Mouse (Mus musculus): ENCODE data around the gene Kyat3. TPM values are rescaled to one million over a fixed set of nuclear protein-coding genes. Genes with fewer than 3 reads are reported as not detected.

Gene Kyat3
- total RNA-seq, 1 experiment from 2014 or later = 16.5 TPM

Other genes starting within 250 kb of the Kyat3 start
- gene Gbp5, start 207.1 kb upstream of the Kyat3 start, total RNA-seq (2017) = 8.4 and 10.4 TPM in 2 replicates
- 38.9 and 39.1 TPM in 2 replicates for gene Gbp7, start 170.7 kb upstream of the Kyat3 start, total RNA-seq (2017)
- gene Gbp3, start 141.0 kb upstream of the Kyat3 start, total RNA-seq (2017) = 38.0 and 46.6 TPM in 2 replicates
- gene Gbp2b, start 106.2 kb upstream of the Kyat3 start, total RNA-seq (2017) = not detected in 2 replicates
- gene Gbp2, start 80.4 kb upstream of the Kyat3 start, total RNA-seq (2017) = 16.2 and 19.8 TPM in 2 replicates
- 126 and 132 TPM in 2 replicates for gene Gtf2b, start 64.0 kb downstream of the Kyat3 start, total RNA-seq (2017)
- gene Pkn2, start 181.0 kb downstream of the Kyat3 start, total RNA-seq (2017) = 99.1 and 100 TPM in 2 replicates